Mouse (Mus musculus) liver, embryonic 11.5 days (tissue): ENCODE results near the gene Itgb1bp1. TPM values are rescaled to one million over a fixed set of nuclear protein-coding genes. Genes with fewer than 3 reads are reported as not detected.

ENCODE experiments used
- ATAC-seq: fragments of 200-750 bp; cut with Nextera tagmentation; replicated peaks from 2 replicates; pipeline ENCODE4 v1.8.0; 2017; ENCODE audit warnings: moderate number of reproducible peaks, mild to moderate bottlenecking, moderate TSS enrichment, moderate library complexity; ENCODE audit not compliant: low FRiP score
- DNase-seq: peaks from one replicate; pipeline ENCODE4 v3.0.0-alpha.2; 2017; ENCODE audit warnings: low spot score
- H3K27ac ChIP-seq: fragments of 300-500 bp; sonication (generic); 2 replicates; pipeline ENCODE4 v1.5.1; 2014; ENCODE audit warnings: mild to moderate bottlenecking, low read depth, low read length, control low read depth
- H3K27me3 ChIP-seq: fragments of 300-500 bp; sonication (generic); replicated peaks from 2 replicates; pipeline ENCODE4 v1.6.1; 2014; ENCODE audit warnings: low read length, mixed read lengths; ENCODE audit not compliant: control insufficient read depth, insufficient read depth
- H3K36me3 ChIP-seq: fragments of 300-500 bp; sonication (generic); 2 replicates; pipeline ENCODE4 v1.6.1; 2014; ENCODE audit warnings: mild to moderate bottlenecking, low read length, moderate library complexity, mixed read lengths; ENCODE audit not compliant: control insufficient read depth, insufficient read depth
- H3K4me1 ChIP-seq: fragments of 300-500 bp; sonication (generic); replicated peaks from 2 replicates; pipeline ENCODE4 v1.6.1; 2014; ENCODE audit warnings: low read length, mixed read lengths; ENCODE audit not compliant: control insufficient read depth, insufficient read depth
- H3K4me2 ChIP-seq: fragments of 300-500 bp; sonication (generic); 2 replicates; pipeline ENCODE4 v1.6.1; 2014; ENCODE audit warnings: mild to moderate bottlenecking, control low read depth, moderate library complexity
- H3K4me3 ChIP-seq: fragments of 300-500 bp; sonication (generic); 2 replicates; pipeline ENCODE4 v1.5.1; 2014; ENCODE audit warnings: low read depth, low read length, control low read depth
- H3K9ac ChIP-seq: fragments of 300-500 bp; sonication (generic); 2 replicates; pipeline ENCODE4 v1.6.1; 2014; ENCODE audit warnings: low read depth, low read length, control low read depth
- H3K9me3 ChIP-seq: fragments of 300-500 bp; sonication (generic); 2 replicates; pipeline ENCODE4 v1.6.1; 2016; ENCODE audit warnings: low read length, inconsistent platforms, mixed read lengths; ENCODE audit not compliant: control insufficient read depth
- WGBS: fragments of 180-500 bp; shearing (Covaris S2); extraction: QIAGEN DNeasy Blood & Tissue Kit; methylation state at CpG from one replicate; pipeline ENCODE4 v1.1.7; 2014; 5-methylcytosine and 5-hydroxymethylcytosine counted together
- polyA plus RNA-seq: library from polyadenylated mRNA; unstranded; fragments of >200 nt; fragmentation: Nextera tagmentation; extraction: Ambion mirVana; gene quantifications from 2 replicates; pipeline ENCODE4 v1.2.1, GENCODE M21; 2014

Gene Itgb1bp1
- polyA plus RNA-seq, 1 experiment from 2014 or later: 42.8 TPM

GRCm38 (mm10) chr12:21225358-21225757 lies 60.7 kb downstream of the Itgb1bp1 start:
- H3K9me3 ChIP-seq: no peaks in the 10 kb centered on the region
- H3K27ac ChIP-seq: no peak overlapping the region
- H3K4me3 ChIP-seq: no peak overlapping the region
- DNase-seq (no peak), ATAC-seq (no peak)
- WGBS: 80% methylated on average over 8 of the region's 8 CpGs
- H3K9ac ChIP-seq: no peak overlapping the region
- no peaks in the 10 kb centered on the region for H3K27me3 ChIP-seq
- no peaks in the 10 kb centered on the region; the same call in 1 of the 2 replicates for H3K36me3 ChIP-seq
- H3K4me2 ChIP-seq: no peak overlapping the region
- H3K4me1 ChIP-seq: peaks cover 34% of the 10 kb centered on the region

- no peaks in the 10 kb centered on the region for H3K9me3 ChIP-seq
- no peaks in the 10 kb centered on the region; the same call in 1 of the 2 replicates for H3K36me3 ChIP-seq
- DNase-seq (no peak), ATAC-seq (no peak)
- H3K27me3 ChIP-seq: no peaks in the 10 kb centered on the region
- H3K9ac ChIP-seq: no peak overlapping the region
- H3K4me1 ChIP-seq: peaks cover 26% of the 10 kb centered on the region
- H3K4me2 ChIP-seq: no peak overlapping the region
- no peak overlapping the region for H3K27ac ChIP-seq
- 75% methylated on average over 4 of the region's 4 CpGs for WGBS
- H3K4me3 ChIP-seq: no peak overlapping the region
Observed at GRCm38 (mm10) chr12:21223923-21224322, 62.2 kb downstream of the Itgb1bp1 start.

DNA sequence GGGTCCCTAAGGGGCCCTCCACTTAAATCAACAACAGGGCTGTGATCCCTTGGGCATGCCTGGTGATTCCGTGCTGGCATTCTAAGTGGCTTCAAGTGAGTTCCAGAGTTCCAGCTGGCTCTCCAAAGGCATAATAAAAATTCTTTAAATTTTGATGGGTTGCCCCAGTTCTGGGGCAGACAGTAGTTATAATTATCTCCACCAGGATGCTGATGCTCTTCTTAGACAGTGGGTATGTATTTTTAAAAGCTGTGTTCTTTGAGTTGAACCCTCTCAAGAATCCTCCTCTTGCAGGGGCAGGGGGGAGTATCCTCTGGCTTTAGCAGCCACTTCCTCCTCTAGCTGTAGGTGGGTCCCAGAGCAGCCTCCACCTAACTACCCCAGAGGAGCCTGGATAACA lies 65.5 kb downstream of the Itgb1bp1 start:
- H3K4me2 ChIP-seq: no peak overlapping the region
- WGBS: 87% methylated on average over 1 of the region's 1 CpGs
- no peak overlapping the region for H3K9ac ChIP-seq
- H3K4me3 ChIP-seq: no peak overlapping the region
- no peaks in the 10 kb centered on the region for H3K36me3 ChIP-seq
- DNase-seq: no peak
- ATAC-seq: no peak
- no peak overlapping the region for H3K27ac ChIP-seq
- peaks cover 6% of the 10 kb centered on the region for H3K4me1 ChIP-seq
- no peaks in the 10 kb centered on the region for H3K9me3 ChIP-seq
- H3K27me3 ChIP-seq: no peaks in the 10 kb centered on the region

GRCm38 (mm10) chr12:21217776-21218444 lies 68.2 kb downstream of the Itgb1bp1 start:
- H3K36me3 ChIP-seq: no peaks in the 10 kb centered on the region; the same call in 1 of the 2 replicates
- H3K4me1 ChIP-seq: peaks cover 6% of the 10 kb centered on the region; the same call in 1 of the 2 replicates
- no peaks in the 10 kb centered on the region for H3K27me3 ChIP-seq
- no peak overlapping the region for H3K9ac ChIP-seq
- no peak overlapping the region for H3K4me3 ChIP-seq
- no peak overlapping the region for H3K4me2 ChIP-seq
- 42% methylated on average over 11 of the region's 11 CpGs for WGBS
- no peak overlapping the region for H3K27ac ChIP-seq
- no peak for DNase-seq
- H3K9me3 ChIP-seq: no peaks in the 10 kb centered on the region
- no peak for ATAC-seq

- H3K4me1 ChIP-seq: peaks cover 6% of the 10 kb centered on the region; the same call in 1 of the 2 replicates
- ATAC-seq (no peak), DNase-seq (no peak)
- no peak overlapping the region for H3K9ac ChIP-seq
- no peak overlapping the region for H3K27ac ChIP-seq
- WGBS: 88% methylated on average over 8 of the region's 8 CpGs
- H3K9me3 ChIP-seq: no peaks in the 10 kb centered on the region
- H3K4me3 ChIP-seq: no peak overlapping the region
- no peaks in the 10 kb centered on the region for H3K27me3 ChIP-seq
- H3K36me3 ChIP-seq: no peaks in the 10 kb centered on the region; the same call in 1 of the 2 replicates
- no peak overlapping the region for H3K4me2 ChIP-seq
Observed at GRCm38 (mm10) chr12:21214551-21215165, 71.4 kb downstream of the Itgb1bp1 start.

GRCm38 (mm10) chr12:21212876-21213275 lies 73.2 kb downstream of the Itgb1bp1 start:
- Histone ChIP-seq H3K36me3 (no peaks in the 10 kb centered on the region; the same call in 1 of the 2 replicates), H3K9me3 (no peaks in the 10 kb centered on the region)
- 90% methylated on average over 17 of the region's 17 CpGs for WGBS

DNA sequence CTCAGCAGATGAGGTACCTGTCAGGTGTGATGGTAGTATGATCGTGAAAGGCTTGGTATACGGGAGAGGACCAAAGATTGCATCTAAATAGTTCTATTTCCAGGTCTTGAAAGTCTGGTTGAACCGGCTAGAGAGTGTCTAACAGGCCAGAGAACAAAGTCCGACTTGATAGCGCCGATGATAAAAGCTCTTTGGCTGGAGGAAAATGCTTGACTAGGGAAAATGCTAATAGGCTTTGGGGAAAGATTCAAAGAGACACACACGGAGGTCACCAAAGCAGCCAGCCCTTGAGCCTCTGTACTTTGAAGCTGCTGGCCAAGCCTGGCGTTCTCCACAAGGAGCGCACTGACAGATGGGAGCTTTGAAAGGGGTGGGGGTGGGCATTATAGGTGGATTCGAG lies 76.8 kb downstream of the Itgb1bp1 start:
- Histone ChIP-seq H3K36me3 (no peaks in the 10 kb centered on the region; the same call in 1 of the 2 replicates), H3K9ac (no peak overlapping the region), H3K4me3 (no peak overlapping the region), H3K9me3 (no peaks in the 10 kb centered on the region), H3K27me3 (no peaks in the 10 kb centered on the region), H3K27ac (peak overlapping the region; percentile 30; the same call in 1 of the 2 replicates), H3K4me2 (no peak overlapping the region), H3K4me1 (peaks cover 11% of the 10 kb centered on the region; the same call in 1 of the 2 replicates)
- 79% methylated on average over 10 of the region's 10 CpGs for WGBS
- no peak for DNase-seq
- ATAC-seq: no peak

More at GRCm38 (mm10) chr12:21212876-21213275, 73.2 kb downstream of the Itgb1bp1 start:
- no peak overlapping the region for H3K27ac ChIP-seq
- DNase-seq (no peak), ATAC-seq (no peak)
- H3K27me3 ChIP-seq: no peaks in the 10 kb centered on the region
- H3K4me1 ChIP-seq: peaks cover 6% of the 10 kb centered on the region
- no peak overlapping the region for H3K4me2 ChIP-seq
- H3K9ac ChIP-seq: no peak overlapping the region
- H3K4me3 ChIP-seq: no peak overlapping the region

GRCm38 (mm10) chr12:21208172-21208795 lies 77.8 kb downstream of the Itgb1bp1 start:
- DNase-seq (no peak), ATAC-seq (no peak)
- no peak overlapping the region for H3K4me3 ChIP-seq
- peak overlapping the region; percentile 11; the same call in 1 of the 2 replicates for H3K27ac ChIP-seq
- peaks cover 3% of the 10 kb centered on the region; the same call in 1 of the 2 replicates for H3K36me3 ChIP-seq
- peaks cover 11% of the 10 kb centered on the region; the same call in 1 of the 2 replicates for H3K4me1 ChIP-seq
- H3K9me3 ChIP-seq: no peaks in the 10 kb centered on the region
- no peaks in the 10 kb centered on the region for H3K27me3 ChIP-seq
- 72% methylated on average over 11 of the region's 11 CpGs for WGBS
- no peak overlapping the region for H3K4me2 ChIP-seq
- no peak overlapping the region for H3K9ac ChIP-seq
